Mouse (Mus musculus) adrenal gland, postnatal 14 days (tissue): ENCODE results near the gene 2900011O08Rik. TPM values are rescaled to one million over a fixed set of nuclear protein-coding genes. Genes with fewer than 3 reads are reported as not detected.

Experiments
- DNase-seq: peaks from one replicate; pipeline ENCODE4 v3.0.0; 2021; ENCODE audit warnings: mixed read lengths
- microRNA-seq, 2 experiments: library from miRNA; unstranded; fragments of <30 nt; microRNA quantifications; one replicate each; pipeline ENCODE4 v1.2.0; 2021
- total RNA-seq: library from RNA; stranded (reverse); gene quantifications from 2 replicates; pipeline ENCODE4 v1.2.3, GENCODE M21; 2021

Gene 2900011O08Rik
- total RNA-seq, 1 experiment from 2014 or later: 1.4 TPM

- no peak for DNase-seq
Measured at GRCm38 (mm10) chr16:14139106-14139505, 152.7 kb downstream of the 2900011O08Rik start.

- no peak for DNase-seq
Measured at GRCm38 (mm10) chr16:14143298-14143697, 156.9 kb downstream of the 2900011O08Rik start.

- no peak for DNase-seq
Measured at GRCm38 (mm10) chr16:14147712-14148111, 161.3 kb downstream of the 2900011O08Rik start.

Small RNA genes lying within 50 kb of the gene (microRNA-seq; reads per million reads assigned to microRNA genes)
- gene Gm27671: 0 to 0.85 reads per million in 2 experiments

Other genes starting within 250 kb of the 2900011O08Rik start
- 40.4 and 43.9 TPM in 2 replicates for gene Rrn3, start 205.9 kb upstream of the 2900011O08Rik start, total RNA-seq
- gene Ntan1, start 167.8 kb upstream of the 2900011O08Rik start, total RNA-seq: 65.9 and 72.1 TPM in 2 replicates
- gene Pdxdc1, start 83.5 kb upstream of the 2900011O08Rik start, total RNA-seq: 75.3 and 82.3 TPM in 2 replicates
- 5.2 and 6.2 TPM in 2 replicates for gene Mpv17l, start 83.4 kb upstream of the 2900011O08Rik start, total RNA-seq
- 0.38 and 0.44 TPM in 2 replicates for gene Ifitm7, start 284 bp downstream of the 2900011O08Rik start, total RNA-seq
- gene Nde1, start 176.7 kb downstream of the 2900011O08Rik start, total RNA-seq: 41.0 and 43.6 TPM in 2 replicates
- 84.5 and 100 TPM in 2 replicates for gene Marf1, start 176.7 kb downstream of the 2900011O08Rik start, total RNA-seq